8 mouse cellular contexts compared by ENCODE assay signal in the genomic region with DNA sequence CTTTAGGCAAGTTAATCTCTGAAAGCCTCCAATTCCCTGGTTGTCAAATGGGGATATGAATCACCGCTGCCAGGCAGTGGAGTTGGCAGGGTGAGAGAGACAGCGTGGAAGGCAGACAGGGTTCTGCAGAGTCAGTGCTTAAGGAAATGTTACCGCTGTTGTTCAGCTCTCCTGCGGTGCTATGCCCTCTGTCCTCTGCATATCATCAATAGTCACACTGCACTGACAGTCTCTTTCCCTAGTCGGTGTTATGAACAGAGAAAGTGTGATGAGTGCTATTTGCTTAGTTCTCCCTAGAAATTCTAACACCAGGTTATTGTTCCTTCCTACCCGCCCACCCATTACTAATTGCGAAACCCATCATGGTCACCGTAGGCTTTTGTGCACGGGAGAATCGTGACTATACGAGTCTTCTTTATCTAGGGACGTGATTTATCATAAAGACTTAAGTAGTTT.
A peak's percentile ranks its signal among the peaks of the same experiment; 100 is the strongest.
DNase-seq lines count a peak whose midpoint lies in the region; ATAC-seq lines count a peak whose summit lies in the region.

No protein-coding gene starts in this region.

- H3K4me3 ChIP-seq in limb, embryonic 12.5 days (replicated peaks) = no peak overlapping the region
- H3K4me3 ChIP-seq in limb, embryonic 10.5 days = no peak overlapping the region
- no peak overlapping the region for H3K4me3 ChIP-seq in liver, embryonic 15.5 days (replicated peaks)

- no peak for DNase-seq in limb, embryonic 10.5 days (ENCODE audit: low spot score)
- peak; percentile 70 for DNase-seq in brain, adult 2 months (ENCODE audit: low read depth, low spot score)
- DNase-seq in natural killer cell, adult 2 months (ENCODE audit: low spot score in 2 of 2) = no peak
- no peak for DNase-seq in frontal cortex, postnatal 14 days (ENCODE audit: low spot score in 2 of 2)
- DNase-seq in urinary bladder, postnatal 36 days (ENCODE audit: low spot score in 2 of 2) = no peak

- H3K9me3 ChIP-seq in limb, embryonic 12.5 days = no peaks in the 10 kb centered on the region
- H3K9me3 ChIP-seq in limb, embryonic 10.5 days (replicated peaks) = no peaks in the 10 kb centered on the region
- no peaks in the 10 kb centered on the region for H3K9me3 ChIP-seq in liver, embryonic 15.5 days (replicated peaks)

- no peaks in the 10 kb centered on the region for H3K36me3 ChIP-seq in limb, embryonic 12.5 days
- no peaks in the 10 kb centered on the region for H3K36me3 ChIP-seq in limb, embryonic 10.5 days
- H3K36me3 ChIP-seq in liver, embryonic 15.5 days (replicated peaks) = no peaks in the 10 kb centered on the region

- ATAC-seq in limb, embryonic 12.5 days (ENCODE audit: insufficient number of reproducible peaks, insufficient read depth, low FRiP score, low TSS enrichment, low read depth) = no peak
- ATAC-seq in granulocyte monocyte progenitor cell, adult 5-6 weeks (replicated peaks; ENCODE audit: poor library complexity, severe bottlenecking) = 0 out of 2 replicates have a peak, but pooled peaks have one; percentile 15
- ATAC-seq in liver, embryonic 15.5 days (ENCODE audit: insufficient read depth) = no peak

- no peak overlapping the region for H3K27ac ChIP-seq in limb, embryonic 12.5 days
- no peak overlapping the region for H3K27ac ChIP-seq in limb, embryonic 10.5 days
- no peak overlapping the region for H3K27ac ChIP-seq in liver, embryonic 15.5 days (replicated peaks)

- no peaks in the 10 kb centered on the region for H3K4me1 ChIP-seq in limb, embryonic 12.5 days (replicated peaks)
- H3K4me1 ChIP-seq in limb, embryonic 10.5 days = no peaks in the 10 kb centered on the region
- peaks cover 4% of the 10 kb centered on the region; the same call in 1 of the 2 replicates for H3K4me1 ChIP-seq in liver, embryonic 15.5 days (replicated peaks)

- no peaks in the 10 kb centered on the region for H3K27me3 ChIP-seq in limb, embryonic 12.5 days
- H3K27me3 ChIP-seq in limb, embryonic 10.5 days (ENCODE audit: low read depth, poor library complexity, severe bottlenecking) = no peaks in the 10 kb centered on the region
- H3K27me3 ChIP-seq in liver, embryonic 15.5 days = no peaks in the 10 kb centered on the region

- no peak overlapping the region for H3K9ac ChIP-seq in limb, embryonic 12.5 days (replicated peaks)
- no peak overlapping the region for H3K9ac ChIP-seq in liver, embryonic 15.5 days

- H3K4me2 ChIP-seq in limb, embryonic 12.5 days = peak overlapping the region; percentile 35; the same call in 1 of the 2 replicates
- H3K4me2 ChIP-seq in liver, embryonic 15.5 days = peak overlapping the region; percentile 31

- 69% methylated on average over 12 of the region's 12 CpGs for WGBS in limb, embryonic 12.5 days
- 75% methylated on average over 12 of the region's 12 CpGs for WGBS in limb, embryonic 10.5 days
- WGBS in liver, embryonic 15.5 days (ENCODE audit: insufficient replicate concordance) = 60% methylated on average over 12 of the region's 12 CpGs
